Mouse (Mus musculus): ENCODE measurements around the gene Tnfsf12. TPM values are rescaled to one million over a fixed set of nuclear protein-coding genes. Genes with fewer than 3 reads are reported as not detected.

The Tnfsf12 gene
- polyA plus RNA-seq, 1 experiment from 2014 or later, result 8.8 TPM

DNA sequence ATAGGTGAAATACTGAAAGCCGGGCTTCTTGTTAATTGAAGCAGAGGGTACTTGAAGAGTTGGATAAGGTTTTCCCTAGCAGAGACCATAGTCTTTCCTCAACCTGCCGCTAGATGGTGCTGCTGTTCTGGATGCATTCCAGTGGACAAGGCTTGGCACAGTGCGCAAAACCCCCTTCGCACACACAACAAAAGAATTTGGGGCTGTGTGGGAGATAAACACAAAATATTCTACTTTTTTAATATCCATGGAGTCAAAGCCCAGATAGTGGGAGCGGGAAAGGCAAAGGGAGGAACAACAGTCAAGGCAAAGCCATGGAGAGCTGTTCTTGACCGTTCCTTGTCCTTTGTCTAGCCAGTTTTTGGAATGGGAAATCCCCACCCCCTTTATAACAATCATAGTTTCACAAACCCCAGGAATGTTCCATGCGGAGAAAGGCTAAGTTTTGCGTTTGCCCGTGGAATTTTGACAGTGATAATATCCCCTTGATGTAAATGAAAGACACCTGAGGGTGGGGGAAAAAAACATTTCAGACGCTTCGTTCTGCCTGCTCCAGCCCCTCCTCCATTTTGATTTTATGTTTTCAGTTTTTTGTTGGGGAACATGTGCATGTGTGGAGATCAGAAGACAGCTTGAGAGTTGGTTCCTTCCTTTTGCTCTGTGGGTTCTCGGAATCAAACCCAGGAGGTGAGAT is 12.7 kb downstream of the Tnfsf12 start:
- Histone ChIP-seq H3K9ac (replicated peaks; ENCODE audit: low read length) (peak overlapping the region; percentile 57), H3K27me3 (ENCODE audit: insufficient read depth, low read length) (no peaks in the 10 kb centered on the region), H3K9me3 (ENCODE audit: low read length) (no peaks in the 10 kb centered on the region), H3K36me3 (ENCODE audit: insufficient read depth, low read length) (peaks cover 15% of the 10 kb centered on the region), H3K4me2 (replicated peaks; ENCODE audit: low read depth, low read length) (peak overlapping the region; percentile 75), H3K27ac (ENCODE audit: low read length) (peak overlapping the region; percentile 96), H3K4me1 (ENCODE audit: insufficient read depth, low read length) (peaks cover 42% of the 10 kb centered on the region), H3K4me3 (ENCODE audit: low read length) (peak overlapping the region; percentile 75)
- WGBS, result 21% methylated on average over 12 of the region's 12 CpGs
- ATAC-seq (ENCODE audit: low FRiP score, low TSS enrichment), result peak; percentile 55; the same call in 1 of the 2 replicates

DNA sequence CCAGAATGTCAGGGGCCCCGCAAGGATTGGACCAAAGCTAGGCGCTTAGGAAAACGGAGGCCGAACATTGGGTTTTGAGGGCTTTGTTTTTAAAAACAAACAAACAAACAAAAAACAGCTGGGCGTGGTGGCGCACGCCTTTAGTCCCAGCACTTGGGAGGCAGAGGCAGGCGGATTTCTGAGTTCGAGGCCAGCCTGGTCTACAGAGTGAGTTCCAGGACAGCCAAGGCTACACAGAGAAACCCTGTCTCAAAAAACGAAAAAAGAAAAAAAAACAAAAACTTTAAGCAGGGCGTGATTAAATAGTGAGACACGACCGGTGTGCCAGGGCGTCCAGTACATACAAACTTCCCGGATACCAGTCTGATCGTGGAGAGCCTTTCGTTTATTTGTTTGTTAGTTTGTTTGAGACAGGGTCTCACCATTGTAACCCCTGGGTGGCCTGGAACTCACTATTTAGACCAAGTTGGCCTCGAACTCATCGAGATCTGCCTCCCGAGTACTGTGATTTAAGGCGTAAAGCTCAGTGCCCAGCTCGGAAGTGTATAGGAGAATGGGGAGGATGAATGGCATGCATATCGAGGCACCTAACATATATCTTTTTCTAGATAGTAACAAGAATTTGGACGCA is 13.3 kb downstream of the Tnfsf12 start:
- 20% methylated on average over 24 of the region's 24 CpGs for WGBS
- peaks cover 42% of the 10 kb centered on the region for H3K4me1 ChIP-seq (ENCODE audit: insufficient read depth, low read length)

DNA sequence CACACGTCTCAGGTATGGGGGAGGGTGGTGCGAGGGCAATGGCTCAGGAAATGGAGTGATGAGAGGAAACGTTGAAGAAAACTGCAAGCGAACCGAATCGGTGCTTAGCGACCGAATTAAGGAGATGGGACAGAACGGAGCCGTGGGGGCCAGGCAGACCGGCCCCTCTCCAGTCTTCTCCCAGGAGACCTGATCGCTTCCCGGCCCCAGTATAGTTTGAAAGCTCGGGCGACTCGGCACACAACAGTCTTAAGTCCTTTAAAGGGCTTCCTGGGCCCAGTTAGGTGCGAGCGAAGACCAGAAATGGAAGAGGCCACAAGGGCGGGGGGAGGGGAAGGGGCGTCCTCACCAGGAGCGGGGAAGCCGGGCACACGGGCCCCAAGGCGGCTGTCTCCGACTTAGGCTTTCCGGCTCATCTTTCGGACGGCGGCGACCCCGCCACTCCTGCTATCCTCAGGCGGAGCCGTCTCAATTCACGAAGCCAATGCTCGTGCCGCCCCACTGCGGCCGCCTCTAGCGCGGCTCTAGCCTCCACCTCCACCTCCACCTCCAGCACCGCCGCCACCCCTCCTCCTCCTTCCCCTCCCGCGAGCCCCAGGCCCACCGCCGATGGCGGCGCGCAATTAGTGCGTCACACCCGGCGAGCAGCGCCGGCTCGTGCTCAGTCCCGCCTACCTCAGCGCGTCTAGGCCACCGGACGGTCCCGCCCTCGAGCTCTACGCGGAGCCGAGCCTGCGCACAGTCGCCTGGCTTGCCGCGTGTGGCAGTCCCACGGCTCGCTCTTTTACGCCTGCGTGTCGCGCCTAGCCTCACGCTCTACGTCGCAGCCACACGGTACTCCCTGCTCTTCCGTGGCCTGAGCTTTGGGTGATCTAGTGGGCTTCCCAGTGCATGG is 14.1 kb downstream of the Tnfsf12 start, which contains the start of gene Senp3:
Gene Senp3 (minus strand): TSS at position 771 of the 895 bp plus-strand sequence.
- peak; percentile 97 for ATAC-seq (ENCODE audit: low FRiP score, low TSS enrichment)
- peak within 1 kb of the TSS; percentile 96 for H3K27ac ChIP-seq (ENCODE audit: low read length)
- peak within 1 kb of the TSS; percentile 75 for H3K4me2 ChIP-seq (replicated peaks; ENCODE audit: low read depth, low read length)
- no peaks in the 10 kb centered on the region for H3K27me3 ChIP-seq (ENCODE audit: insufficient read depth, low read length)
- peaks cover 38% of the 10 kb centered on the region for H3K4me1 ChIP-seq (ENCODE audit: insufficient read depth, low read length)
- H3K9me3 ChIP-seq (ENCODE audit: low read length), result no peaks in the 10 kb centered on the region
- peak within 1 kb of the TSS; percentile 89 for H3K9ac ChIP-seq (replicated peaks; ENCODE audit: low read length)
- H3K4me3 ChIP-seq (ENCODE audit: low read length), result peak within 1 kb of the TSS; percentile 75
- WGBS, result under 1% methylated on average over 74 of the region's 80 CpGs
- peaks cover 23% of the 10 kb centered on the region for H3K36me3 ChIP-seq (ENCODE audit: insufficient read depth, low read length)

More for the DNA sequence above, 13.3 kb downstream of the Tnfsf12 start:
- H3K36me3 ChIP-seq (ENCODE audit: insufficient read depth, low read length), result peaks cover 18% of the 10 kb centered on the region
- peak overlapping the region; percentile 89 for H3K9ac ChIP-seq (replicated peaks; ENCODE audit: low read length)
- H3K27me3 ChIP-seq (ENCODE audit: insufficient read depth, low read length), result no peaks in the 10 kb centered on the region
- H3K27ac ChIP-seq (ENCODE audit: low read length), result peak overlapping the region; percentile 96
- H3K4me2 ChIP-seq (replicated peaks; ENCODE audit: low read depth, low read length), result peak overlapping the region; percentile 75
- no peaks in the 10 kb centered on the region for H3K9me3 ChIP-seq (ENCODE audit: low read length)
- no peak for ATAC-seq (ENCODE audit: low FRiP score, low TSS enrichment)
- H3K4me3 ChIP-seq (ENCODE audit: low read length), result peak overlapping the region; percentile 75

DNA sequence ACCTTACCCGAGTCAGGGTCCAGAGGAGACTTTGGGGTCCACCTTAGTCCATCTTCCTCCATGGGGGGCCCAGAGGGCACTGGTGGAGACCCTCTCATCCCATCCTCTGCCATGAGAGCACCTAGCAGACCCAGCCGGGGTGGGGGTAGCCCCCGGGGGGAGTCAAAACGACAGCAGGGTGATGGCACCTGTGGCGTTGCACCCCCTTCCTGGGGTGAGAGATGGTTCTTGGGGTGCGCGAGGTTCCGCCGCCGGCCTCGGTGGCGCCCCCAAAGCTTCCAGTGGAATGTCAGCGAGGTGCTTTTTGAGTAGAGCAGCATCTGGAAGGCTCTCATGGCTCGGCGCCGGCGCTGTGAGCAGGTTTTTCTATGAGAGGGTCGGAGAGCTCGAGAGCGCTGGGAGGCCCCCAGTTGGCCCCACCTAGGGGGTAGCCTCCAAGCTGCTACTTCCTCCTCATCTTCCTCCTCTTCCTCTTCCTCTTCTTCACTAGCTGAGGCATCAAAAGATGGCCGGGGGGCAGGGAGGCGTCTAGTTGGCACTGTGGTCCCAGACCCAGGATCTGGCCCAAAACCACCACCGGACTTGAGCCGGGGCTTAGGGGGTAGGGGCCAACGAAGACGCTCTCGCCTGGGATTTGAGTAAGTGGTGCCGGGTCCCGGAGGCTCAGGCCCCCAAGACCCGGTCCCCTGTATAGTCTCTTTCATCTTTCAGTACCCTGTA is 15.4 kb downstream of the Tnfsf12 start:
- peak overlapping the region; percentile 75 for H3K4me2 ChIP-seq (replicated peaks; ENCODE audit: low read depth, low read length)
- peaks cover 36% of the 10 kb centered on the region for H3K36me3 ChIP-seq (ENCODE audit: insufficient read depth, low read length)
- H3K9ac ChIP-seq (replicated peaks; ENCODE audit: low read length), result peak overlapping the region; percentile 89
- ATAC-seq (ENCODE audit: low FRiP score, low TSS enrichment), result no peak
- 92% methylated on average over 29 of the region's 30 CpGs for WGBS
- peaks cover 26% of the 10 kb centered on the region for H3K4me1 ChIP-seq (ENCODE audit: insufficient read depth, low read length)
- H3K9me3 ChIP-seq (ENCODE audit: low read length), result no peaks in the 10 kb centered on the region
- peak overlapping the region; percentile 75 for H3K4me3 ChIP-seq (ENCODE audit: low read length)
- no peaks in the 10 kb centered on the region for H3K27me3 ChIP-seq (ENCODE audit: insufficient read depth, low read length)
- no peak overlapping the region for H3K27ac ChIP-seq (ENCODE audit: low read length)

DNA sequence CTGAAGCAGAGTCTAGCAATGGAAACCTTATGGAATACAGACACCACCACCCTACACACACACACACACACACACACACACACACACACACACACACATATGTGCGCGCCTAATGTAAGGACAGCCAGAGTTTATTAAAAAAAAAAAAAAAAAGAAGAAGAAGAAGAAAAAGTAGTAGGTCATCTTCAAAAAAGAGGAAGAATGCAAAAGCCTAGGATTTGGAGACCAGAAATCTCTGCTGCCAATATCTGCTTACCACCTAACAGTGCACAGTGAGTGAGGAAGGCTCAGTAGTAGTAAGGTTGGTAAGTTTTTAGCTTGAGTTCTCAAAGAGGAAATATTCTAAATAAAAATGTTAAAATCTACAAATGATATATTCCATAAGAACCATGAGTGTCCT is 16.5 kb downstream of the Tnfsf12 start:
- Histone ChIP-seq H3K4me3 (ENCODE audit: low read length) (no peak overlapping the region), H3K4me1 (ENCODE audit: insufficient read depth, low read length) (peaks cover 26% of the 10 kb centered on the region), H3K27ac (ENCODE audit: low read length) (no peak overlapping the region), H3K9me3 (ENCODE audit: low read length) (no peaks in the 10 kb centered on the region), H3K36me3 (ENCODE audit: insufficient read depth, low read length) (peaks cover 47% of the 10 kb centered on the region), H3K9ac (replicated peaks; ENCODE audit: low read length) (no peak overlapping the region), H3K4me2 (replicated peaks; ENCODE audit: low read depth, low read length) (no peak overlapping the region), H3K27me3 (ENCODE audit: insufficient read depth, low read length) (no peaks in the 10 kb centered on the region)
- ATAC-seq (ENCODE audit: low FRiP score, low TSS enrichment), result no peak
- WGBS, result 100% methylated on average over 2 of the region's 2 CpGs

DNA sequence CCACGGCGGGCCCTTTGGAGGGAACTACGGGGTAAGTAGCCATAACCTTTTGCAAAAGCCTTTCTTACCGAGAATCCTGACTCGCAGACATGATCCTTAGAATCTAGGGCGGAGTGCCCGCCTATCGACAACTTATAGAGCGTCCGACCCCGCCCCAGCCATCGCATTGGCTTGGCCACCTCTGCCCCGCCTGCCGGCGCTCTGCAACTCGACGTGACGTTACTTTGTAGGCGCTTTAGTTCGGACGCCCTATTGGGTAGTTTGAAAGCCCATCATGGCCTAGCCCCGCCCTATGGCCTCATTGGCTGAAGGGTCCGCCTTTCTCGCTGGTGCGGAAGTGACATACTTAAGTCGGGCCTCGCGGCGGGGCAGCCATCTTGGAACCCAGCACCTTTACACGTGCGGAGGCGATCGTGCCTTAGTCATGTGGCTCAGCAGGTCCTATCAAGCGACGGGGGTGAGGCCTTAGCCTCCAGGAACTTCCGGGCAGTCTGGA is 23.4 kb downstream of the Tnfsf12 start, which contains the start of gene Eif4a1:
Gene Eif4a1 (minus strand): TSS at position 213 of the 496 bp plus-strand sequence.
- H3K27ac ChIP-seq (ENCODE audit: low read length), result peak within 1 kb of the TSS; percentile 98
- WGBS, result under 1% methylated on average over 36 of the region's 36 CpGs
- peak; percentile 98 for ATAC-seq (ENCODE audit: low FRiP score, low TSS enrichment)
- H3K9me3 ChIP-seq (ENCODE audit: low read length), result no peaks in the 10 kb centered on the region
- H3K4me3 ChIP-seq (ENCODE audit: low read length), result peak within 1 kb of the TSS; percentile 100
- H3K4me1 ChIP-seq (ENCODE audit: insufficient read depth, low read length), result peaks cover 22% of the 10 kb centered on the region
- no peaks in the 10 kb centered on the region for H3K27me3 ChIP-seq (ENCODE audit: insufficient read depth, low read length)
- H3K36me3 ChIP-seq (ENCODE audit: insufficient read depth, low read length), result peaks cover 76% of the 10 kb centered on the region
- peak within 1 kb of the TSS; percentile 93 for H3K4me2 ChIP-seq (replicated peaks; ENCODE audit: low read depth, low read length)
- H3K9ac ChIP-seq (replicated peaks; ENCODE audit: low read length), result peak within 1 kb of the TSS; percentile 100

DNA sequence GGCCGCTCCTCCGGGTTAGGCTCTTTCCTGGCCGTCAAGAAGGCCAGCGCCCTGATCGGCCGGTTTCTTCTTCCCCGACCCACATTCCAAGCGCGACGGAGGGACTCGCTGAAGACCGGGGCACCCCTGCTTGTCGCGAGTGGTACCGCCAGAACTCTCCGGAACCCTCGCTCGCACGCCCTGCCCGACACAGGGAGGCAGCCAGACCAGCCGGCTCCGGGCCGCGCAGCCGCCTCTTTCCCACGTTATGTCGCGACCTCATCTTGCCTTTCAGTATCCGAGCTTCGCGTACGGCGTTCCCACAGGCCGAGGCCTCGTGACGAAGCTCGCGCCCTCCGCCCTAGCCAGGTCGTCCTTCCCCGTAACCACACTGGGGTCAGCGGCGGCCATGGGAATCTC is 23.9 kb downstream of the Tnfsf12 start:
- peak overlapping the region; percentile 93 for H3K4me2 ChIP-seq (replicated peaks; ENCODE audit: low read depth, low read length)
- WGBS, result 0% methylated on average over 42 of the region's 43 CpGs
- peak overlapping the region; percentile 98 for H3K27ac ChIP-seq (ENCODE audit: low read length)
- H3K4me1 ChIP-seq (ENCODE audit: insufficient read depth, low read length), result peaks cover 22% of the 10 kb centered on the region
- peak; percentile 6; the same call in 1 of the 2 replicates for ATAC-seq (ENCODE audit: low FRiP score, low TSS enrichment)
- H3K27me3 ChIP-seq (ENCODE audit: insufficient read depth, low read length), result no peaks in the 10 kb centered on the region
- H3K9me3 ChIP-seq (ENCODE audit: low read length), result no peaks in the 10 kb centered on the region
- H3K4me3 ChIP-seq (ENCODE audit: low read length), result peak overlapping the region; percentile 100
- peak overlapping the region; percentile 100 for H3K9ac ChIP-seq (replicated peaks; ENCODE audit: low read length)
- H3K36me3 ChIP-seq (ENCODE audit: insufficient read depth, low read length), result peaks cover 72% of the 10 kb centered on the region

DNA sequence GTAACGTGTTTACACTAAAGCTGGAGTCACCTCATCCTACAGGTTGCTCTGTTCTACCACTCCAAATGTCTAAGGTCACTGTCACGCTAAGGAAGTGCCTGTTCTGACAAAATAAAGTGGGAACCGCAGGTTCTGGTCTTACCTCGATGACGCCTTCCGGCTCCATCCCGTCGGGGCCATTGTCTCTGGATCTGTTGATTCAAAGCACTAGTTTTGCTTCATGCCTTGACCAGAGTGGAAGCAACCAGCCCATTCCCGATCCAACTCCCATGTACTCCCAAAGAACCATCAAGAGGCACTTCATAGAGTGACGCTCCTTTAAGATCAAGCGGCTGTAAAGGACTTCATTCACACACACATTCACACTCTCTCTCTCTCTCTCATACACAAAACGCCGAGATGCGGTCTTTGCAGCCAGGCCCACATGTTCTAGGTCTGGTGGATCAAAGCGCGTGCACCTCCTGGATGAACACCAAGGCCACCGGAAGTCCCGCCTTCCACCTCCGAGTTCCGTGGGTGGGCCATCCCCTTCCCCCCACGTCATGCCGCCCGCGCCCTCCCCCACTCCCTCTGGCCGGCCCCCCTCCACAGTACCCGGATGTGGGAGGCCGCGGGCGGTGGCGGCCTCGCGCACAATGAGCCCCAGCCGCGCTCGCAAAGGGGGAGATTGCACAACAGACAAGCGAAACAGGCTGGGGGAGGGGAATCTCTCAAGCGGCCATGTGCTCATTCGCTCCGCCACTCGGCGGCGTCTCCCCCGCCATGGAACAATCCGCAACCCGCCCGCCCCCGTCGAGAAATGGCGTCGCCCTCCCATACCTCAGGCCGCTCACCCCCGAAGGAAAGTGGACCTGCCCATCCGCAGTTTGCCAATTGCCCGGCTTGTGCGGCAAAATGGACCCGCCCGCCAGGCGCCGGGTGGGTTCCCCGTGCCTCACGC is 24.6 kb downstream of the Tnfsf12 start:
- peak overlapping the region; percentile 98 for H3K27ac ChIP-seq (ENCODE audit: low read length)
- H3K36me3 ChIP-seq (ENCODE audit: insufficient read depth, low read length), result peaks cover 72% of the 10 kb centered on the region
- peak; percentile 72 for ATAC-seq (ENCODE audit: low FRiP score, low TSS enrichment)
- H3K4me1 ChIP-seq (ENCODE audit: insufficient read depth, low read length), result peaks cover 22% of the 10 kb centered on the region
- WGBS, result under 1% methylated on average over 58 of the region's 61 CpGs
- peak overlapping the region; percentile 100 for H3K9ac ChIP-seq (replicated peaks; ENCODE audit: low read length)
- peak overlapping the region; percentile 93 for H3K4me2 ChIP-seq (replicated peaks; ENCODE audit: low read depth, low read length)
- H3K27me3 ChIP-seq (ENCODE audit: insufficient read depth, low read length), result no peaks in the 10 kb centered on the region
- no peaks in the 10 kb centered on the region for H3K9me3 ChIP-seq (ENCODE audit: low read length)
- H3K4me3 ChIP-seq (ENCODE audit: low read length), result peak overlapping the region; percentile 100
